Mouse (Mus musculus) embryonic facial prominence, embryonic 11.5 days (tissue): ENCODE measurements around the gene Zan. TPM values are rescaled to one million over a fixed set of nuclear protein-coding genes. Genes with fewer than 3 reads are reported as not detected.
A peak's percentile ranks its signal among the peaks of the same experiment; 100 is the strongest.

ENCODE experiments used
- ATAC-seq: fragments of 200-750 bp; cut with Nextera tagmentation; replicated peaks from 2 replicates; pipeline ENCODE4 v1.8.0; 2017; ENCODE audit warnings: low read depth; ENCODE audit not compliant: insufficient number of reproducible peaks, low FRiP score, low TSS enrichment
- DNase-seq: peaks from one replicate; pipeline ENCODE4 v3.0.0-alpha.2; 2015; ENCODE audit warnings: low spot score
- H3K27ac ChIP-seq: fragments of 300-500 bp; sonication (generic); replicated peaks from 2 replicates; pipeline ENCODE4 v1.5.1; 2014; ENCODE audit warnings: mild to moderate bottlenecking, low read depth, low read length, control low read depth
- H3K27me3 ChIP-seq: fragments of 300-500 bp; sonication (generic); 2 replicates; pipeline ENCODE4 v1.6.1; 2014; ENCODE audit warnings: mild to moderate bottlenecking, low read length, moderate library complexity, mixed read lengths; ENCODE audit not compliant: control insufficient read depth, insufficient read depth
- H3K36me3 ChIP-seq: fragments of 300-500 bp; sonication (generic); replicated peaks from 2 replicates; pipeline ENCODE4 v1.6.1; 2014; ENCODE audit warnings: low read depth, mild to moderate bottlenecking, low read length, moderate library complexity, mixed read lengths; ENCODE audit not compliant: control insufficient read depth, insufficient read depth
- H3K4me1 ChIP-seq: fragments of 300-500 bp; sonication (generic); 2 replicates; pipeline ENCODE4 v1.6.1; 2014; ENCODE audit warnings: low read length, mixed read lengths; ENCODE audit not compliant: control insufficient read depth, insufficient read depth
- H3K4me2 ChIP-seq: fragments of 300-500 bp; sonication (generic); 2 replicates; pipeline ENCODE4 v1.6.1; 2014; ENCODE audit warnings: low read depth, mild to moderate bottlenecking, control low read depth, low read length, moderate library complexity
- H3K4me3 ChIP-seq: fragments of 300-500 bp; sonication (generic); 2 replicates; pipeline ENCODE4 v1.5.1; 2014; ENCODE audit warnings: low read depth, low read length, control low read depth
- H3K9ac ChIP-seq: fragments of 300-500 bp; sonication (generic); replicated peaks from 2 replicates; pipeline ENCODE4 v1.6.1; 2014; ENCODE audit warnings: mild to moderate bottlenecking, control low read depth, low read length
- H3K9me3 ChIP-seq: fragments of 300-500 bp; sonication (generic); replicated peaks from 2 replicates; pipeline ENCODE4 v1.6.1; 2016; ENCODE audit warnings: mild to moderate bottlenecking, low read length, inconsistent platforms, mixed read lengths; ENCODE audit not compliant: control insufficient read depth
- WGBS: fragments of 180-500 bp; shearing (Covaris S2); extraction: QIAGEN DNeasy Blood & Tissue Kit; methylation state at CpG from one replicate; pipeline ENCODE4 v1.1.7; 2014; 5-methylcytosine and 5-hydroxymethylcytosine counted together
- polyA plus RNA-seq: library from polyadenylated mRNA; unstranded; fragments of >200 nt; fragmentation: Nextera tagmentation; extraction: Ambion mirVana; gene quantifications from 2 replicates; pipeline ENCODE4 v1.2.1, GENCODE M21; 2014

Gene Zan
- polyA plus RNA-seq, 1 experiment from 2014 or later = 0.06 TPM

- H3K4me1 ChIP-seq = 0 out of 2 replicates have a peak, but pooled peaks cover 2% of the 10 kb centered on the region
Measured at GRCm38 (mm10) chr5:137346388-137346787, 130.5 kb downstream of the Zan start.

GRCm38 (mm10) chr5:137345821-137346220 lies 131.0 kb downstream of the Zan start:
- no peaks in the 10 kb centered on the region for H3K9me3 ChIP-seq
- H3K4me2 ChIP-seq = no peak overlapping the region
- H3K9ac ChIP-seq = no peak overlapping the region
- 0 out of 2 replicates have a peak, but pooled peaks cover 2% of the 10 kb centered on the region for H3K4me1 ChIP-seq
- WGBS = 29% methylated on average over 9 of the region's 9 CpGs
- H3K36me3 ChIP-seq = no peaks in the 10 kb centered on the region
- H3K27ac ChIP-seq = no peak overlapping the region
- no peak overlapping the region for H3K4me3 ChIP-seq
- ATAC-seq (no peak), DNase-seq (peak; percentile 39)
- no peaks in the 10 kb centered on the region for H3K27me3 ChIP-seq

More at GRCm38 (mm10) chr5:137346388-137346787, 130.5 kb downstream of the Zan start:
- 67% methylated on average over 1 of the region's 1 CpGs for WGBS
- Histone ChIP-seq H3K27me3 (no peaks in the 10 kb centered on the region), H3K9me3 (no peaks in the 10 kb centered on the region), H3K36me3 (no peaks in the 10 kb centered on the region), H3K4me2 (no peak overlapping the region), H3K9ac (no peak overlapping the region), H3K27ac (no peak overlapping the region), H3K4me3 (no peak overlapping the region)
- ATAC-seq = no peak
- no peak for DNase-seq

- H3K27ac ChIP-seq = no peak overlapping the region
- no peaks in the 10 kb centered on the region for H3K27me3 ChIP-seq
- no peak overlapping the region for H3K4me2 ChIP-seq
- no peak overlapping the region for H3K9ac ChIP-seq
- no peaks in the 10 kb centered on the region for H3K36me3 ChIP-seq
- no peak for ATAC-seq
- peaks cover 8% of the 10 kb centered on the region; the same call in 1 of the 2 replicates for H3K4me1 ChIP-seq
- no peak overlapping the region for H3K4me3 ChIP-seq
- H3K9me3 ChIP-seq = no peaks in the 10 kb centered on the region
- no peak for DNase-seq
Measured at GRCm38 (mm10) chr5:137343869-137344268, 133.0 kb downstream of the Zan start.

GRCm38 (mm10) chr5:137343412-137343811 lies 133.5 kb downstream of the Zan start:
- Histone ChIP-seq H3K4me2 (no peak overlapping the region), H3K36me3 (no peaks in the 10 kb centered on the region), H3K4me3 (no peak overlapping the region), H3K9me3 (no peaks in the 10 kb centered on the region), H3K27ac (no peak overlapping the region), H3K9ac (no peak overlapping the region), H3K4me1 (peaks cover 6% of the 10 kb centered on the region; the same call in 1 of the 2 replicates), H3K27me3 (no peaks in the 10 kb centered on the region)
- ATAC-seq (no peak), DNase-seq (no peak)
- 92% methylated on average over 5 of the region's 5 CpGs for WGBS

- H3K36me3 ChIP-seq = no peaks in the 10 kb centered on the region
- H3K4me3 ChIP-seq = no peak overlapping the region
- no peaks in the 10 kb centered on the region for H3K27me3 ChIP-seq
- no peak overlapping the region for H3K27ac ChIP-seq
- no peak overlapping the region for H3K4me2 ChIP-seq
- ATAC-seq (no peak), DNase-seq (no peak)
- WGBS = 73% methylated on average over 7 of the region's 7 CpGs
- H3K9ac ChIP-seq = no peak overlapping the region
- H3K9me3 ChIP-seq = no peaks in the 10 kb centered on the region
- peaks cover 6% of the 10 kb centered on the region; the same call in 1 of the 2 replicates for H3K4me1 ChIP-seq
Measured at GRCm38 (mm10) chr5:137342407-137343012, 134.4 kb downstream of the Zan start.

GRCm38 (mm10) chr5:137340222-137340621 lies 136.6 kb downstream of the Zan start:
- no peak overlapping the region; the same call in 1 of the 2 replicates for H3K27ac ChIP-seq

GRCm38 (mm10) chr5:137339290-137339979 lies 137.4 kb downstream of the Zan start:
- no peak for DNase-seq
- Histone ChIP-seq H3K36me3 (no peaks in the 10 kb centered on the region), H3K27ac (no peak overlapping the region; the same call in 1 of the 2 replicates), H3K4me3 (peak overlapping the region; percentile 34), H3K4me2 (peak overlapping the region; percentile 74), H3K4me1 (peaks cover 6% of the 10 kb centered on the region; the same call in 1 of the 2 replicates), H3K27me3 (no peaks in the 10 kb centered on the region), H3K9ac (peak overlapping the region; percentile 70), H3K9me3 (no peaks in the 10 kb centered on the region)
- ATAC-seq = peak; percentile 42
- 5% methylated on average over 22 of the region's 22 CpGs for WGBS

More at GRCm38 (mm10) chr5:137340222-137340621, 136.6 kb downstream of the Zan start:
- no peak for ATAC-seq
- Histone ChIP-seq H3K4me2 (no peak overlapping the region), H3K4me3 (no peak overlapping the region), H3K9ac (peak overlapping the region; percentile 70; the same call in 1 of the 2 replicates), H3K36me3 (no peaks in the 10 kb centered on the region), H3K4me1 (peaks cover 6% of the 10 kb centered on the region; the same call in 1 of the 2 replicates), H3K9me3 (no peaks in the 10 kb centered on the region), H3K27me3 (no peaks in the 10 kb centered on the region)
- 77% methylated on average over 6 of the region's 6 CpGs for WGBS
- DNase-seq = no peak
